Mouse (Mus musculus): ENCODE measurements around the gene Rbm20.

DNA sequence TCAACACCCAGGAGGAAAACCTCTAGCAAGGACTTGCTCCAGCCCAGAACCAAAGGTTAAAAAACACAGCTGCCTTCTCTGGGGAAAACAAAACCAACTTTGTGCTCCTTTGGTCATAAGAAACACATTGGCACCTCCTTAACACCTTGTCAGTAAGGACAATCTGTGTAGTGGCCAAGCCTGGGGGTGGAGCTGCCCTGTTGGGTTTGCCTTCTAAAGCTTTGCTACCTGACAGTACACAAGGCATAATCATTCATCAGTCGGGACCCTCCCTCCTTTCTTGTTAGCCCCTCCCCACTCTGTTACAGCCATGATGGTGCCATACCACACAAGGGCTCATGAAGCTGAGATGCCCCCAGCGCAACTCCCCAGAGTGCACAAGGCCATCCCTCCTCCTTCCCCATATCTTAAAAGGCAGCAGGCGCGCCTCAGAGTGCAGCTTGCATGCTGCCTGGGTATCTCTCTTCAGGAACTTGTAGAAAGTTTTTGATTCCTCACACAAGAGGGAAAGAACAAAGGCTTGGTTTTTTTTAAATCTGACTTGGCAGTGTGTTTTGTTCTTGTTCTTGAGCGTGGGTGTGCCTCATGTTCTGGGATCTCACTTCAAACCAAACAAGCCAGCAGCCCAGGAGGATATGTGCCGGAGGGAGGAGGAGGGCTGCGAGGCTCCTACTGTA, 132.2 kb downstream of the Rbm20 start:
- no peak for TF ChIP-seq CTCF (IDR thresholded peaks at IDR 0.05; ENCODE audit: low read depth, low read length)
- TF ChIP-seq GATA1 (IDR thresholded peaks at IDR 0.05; ENCODE audit: borderline replicate concordance, low read length), result no peak

Measured in G1E (cell line).